In the genomic region with DNA sequence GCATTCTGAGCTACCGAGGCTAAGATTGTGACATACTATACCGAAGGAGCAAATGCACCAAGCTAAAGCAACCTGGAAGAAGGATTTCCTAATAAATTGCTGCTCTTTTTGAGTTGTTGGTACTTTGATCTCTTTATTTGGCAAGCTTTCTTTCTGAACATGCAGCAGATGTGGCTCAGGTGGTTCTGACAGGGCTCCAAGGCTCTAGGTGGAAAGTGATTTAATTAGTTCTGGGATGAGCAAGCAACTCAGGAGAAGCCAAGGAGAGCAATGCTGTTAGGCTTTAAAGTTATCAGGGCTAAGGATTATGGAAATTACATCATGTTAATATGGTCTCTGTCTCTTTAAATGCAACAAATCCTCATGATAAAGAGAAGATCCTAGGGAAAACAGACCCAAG, we compare ENCODE assay signal across 17 mouse cellular contexts.
"Had no signal": no experiment of that assay in that cellular context is flagged by ENCODE, and none has a peak within 500 bp of the region (broad histone marks: within the 10 kb centered on the region; RNA-seq: fewer than 3 reads in every experiment).

No protein-coding gene starts in this region.

- H3K9ac ChIP-seq: liver, embryonic 13.5 days; midbrain, embryonic 12.5 days; neural tube, embryonic 12.5 days; neural tube, embryonic 15.5 days had no signal

- H3K4me1 ChIP-seq: liver, embryonic 13.5 days; midbrain, embryonic 12.5 days; neural tube, embryonic 12.5 days; neural tube, embryonic 15.5 days had no signal

- H3K27me3 ChIP-seq: liver, embryonic 13.5 days; midbrain, embryonic 12.5 days; neural tube, embryonic 12.5 days; neural tube, embryonic 15.5 days had no signal

- DNase-seq: kidney, adult 9 months; kidney, postnatal 14 days; kidney, postnatal 4 days; liver, embryonic 13.5 days; lung, adult 2 months; lung, postnatal 14 days; lung, postnatal 4 days; right cerebral cortex, adult 18-20 months; right cerebral cortex, postnatal 14 days; right cerebral cortex, postnatal 4 days; thymus, adult 2 months; thymus, postnatal 14 days; thymus, postnatal 4 days had no signal

- H3K4me3 ChIP-seq: liver, embryonic 13.5 days; midbrain, embryonic 12.5 days; neural tube, embryonic 12.5 days; neural tube, embryonic 15.5 days had no signal

- H3K36me3 ChIP-seq: liver, embryonic 13.5 days; midbrain, embryonic 12.5 days; neural tube, embryonic 12.5 days; neural tube, embryonic 15.5 days had no signal

- H3K27ac ChIP-seq: liver, embryonic 13.5 days; midbrain, embryonic 12.5 days; neural tube, embryonic 12.5 days; neural tube, embryonic 15.5 days; stomach, postnatal 0 days had no signal
